Mouse (Mus musculus): ENCODE measurements at regions not wholly inside any gene's neighbourhood (a gene's known extent, or its start where the extent isn't known, plus 50 kb on each side); places are given as distances from the start of the nearest gene placed in this dataset.
A peak's percentile ranks its signal among the peaks of the same experiment; 100 is the strongest.

DNA sequence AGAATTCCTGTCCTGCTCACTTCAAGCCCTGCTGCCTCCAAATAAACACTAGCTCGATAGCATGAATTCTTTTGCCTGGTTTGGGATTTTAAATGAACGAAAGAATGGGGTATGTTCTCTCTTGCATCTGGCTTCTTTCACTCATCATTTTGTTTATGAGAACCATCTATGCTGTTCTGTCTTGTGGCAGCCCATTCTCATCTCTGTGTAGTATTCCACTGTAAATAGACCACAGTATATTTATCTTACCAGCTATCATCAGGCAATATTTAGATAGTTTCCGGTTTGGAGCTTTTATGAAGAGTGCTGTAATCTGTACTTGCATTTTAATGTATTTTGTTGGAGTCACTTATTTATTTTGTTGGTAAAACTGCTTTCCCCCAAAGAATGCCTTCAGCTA, 222.4 kb upstream of the Rps6ka3 start:
- no peak overlapping the region for H3K4me3 ChIP-seq (ENCODE audit: low read depth, low read length)
- H3K9me3 ChIP-seq (ENCODE audit: low read length), result no peaks in the 10 kb centered on the region
- no peak for ATAC-seq
- no peak overlapping the region for H3K4me2 ChIP-seq (replicated peaks; ENCODE audit: low read depth, low read length)
- DNase-seq (ENCODE audit: low spot score), result no peak
- TF ChIP-seq EP300 (IDR thresholded peaks at IDR 0.05), result no peak
- no peak for TF ChIP-seq CTCF (IDR thresholded peaks at IDR 0.05)
- no peak overlapping the region for H3K9ac ChIP-seq (replicated peaks; ENCODE audit: low read depth)
- H3K27ac ChIP-seq (ENCODE audit: low read length), result no peak overlapping the region
- 34% methylated on average over 3 of the region's 3 CpGs for WGBS
- H3K4me1 ChIP-seq (ENCODE audit: insufficient read depth, low read depth, low read length), result no peaks in the 10 kb centered on the region
- H3K27me3 ChIP-seq (replicated peaks; ENCODE audit: insufficient read depth, low read length), result no peaks in the 10 kb centered on the region
- no peaks in the 10 kb centered on the region for H3K36me3 ChIP-seq (ENCODE audit: insufficient read depth, low read length)

DNA sequence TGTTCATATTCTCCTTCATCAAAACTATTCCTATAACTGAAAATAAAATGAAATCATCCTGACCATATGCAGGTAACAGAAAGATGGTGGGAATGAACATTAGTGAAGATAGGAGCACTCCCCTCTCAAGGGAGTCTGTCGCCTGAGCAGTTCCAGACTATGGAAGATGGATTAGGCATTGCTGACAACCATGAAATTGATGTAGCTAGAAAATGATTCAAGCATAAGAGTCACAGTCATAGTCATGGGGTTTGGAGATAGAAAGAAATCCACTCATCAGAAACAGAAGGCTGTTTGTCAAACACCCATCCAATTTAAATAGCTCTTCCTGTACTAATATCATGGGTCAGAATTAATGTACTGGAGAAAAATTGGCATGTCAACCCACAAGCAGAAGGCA, 191.2 kb upstream of the Rps6ka3 start:
- ATAC-seq (no peak), DNase-seq (ENCODE audit: low spot score) (no peak)
- TF ChIP-seq CTCF (IDR thresholded peaks at IDR 0.05), result no peak
- no peak for TF ChIP-seq EP300 (IDR thresholded peaks at IDR 0.05)
- H3K4me2 ChIP-seq (replicated peaks; ENCODE audit: low read depth, low read length), result no peak overlapping the region
- H3K27me3 ChIP-seq (replicated peaks; ENCODE audit: insufficient read depth, low read length), result no peaks in the 10 kb centered on the region
- no peak overlapping the region for H3K27ac ChIP-seq (ENCODE audit: low read length)
- no peak overlapping the region for H3K4me3 ChIP-seq (ENCODE audit: low read depth, low read length)
- 88% methylated on average over 1 of the region's 1 CpGs for WGBS
- no peaks in the 10 kb centered on the region for H3K36me3 ChIP-seq (ENCODE audit: insufficient read depth, low read length)
- H3K9me3 ChIP-seq (ENCODE audit: low read length), result no peaks in the 10 kb centered on the region
- no peak overlapping the region for H3K9ac ChIP-seq (replicated peaks; ENCODE audit: low read depth)
- no peaks in the 10 kb centered on the region for H3K4me1 ChIP-seq (ENCODE audit: insufficient read depth, low read depth, low read length)

DNA sequence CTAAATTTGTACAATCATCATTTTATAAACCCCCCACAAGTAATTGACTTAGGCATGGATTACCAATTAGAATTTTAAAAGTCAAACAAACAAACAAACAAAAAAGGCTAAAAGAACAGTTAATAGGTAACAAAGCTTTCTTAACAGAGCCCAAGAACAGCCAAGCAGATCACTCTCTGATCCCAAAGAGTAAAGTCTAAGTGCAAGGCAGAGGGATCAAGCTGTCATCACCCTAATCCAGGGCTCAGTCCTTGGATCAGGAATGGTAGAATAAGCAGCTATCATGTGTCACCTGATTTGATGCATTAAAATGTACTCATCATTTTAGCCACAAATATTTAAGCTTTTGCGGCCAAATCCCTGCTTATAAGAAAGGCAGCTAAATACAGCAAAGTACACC, 183.8 kb upstream of the Rps6ka3 start:
- no peak overlapping the region for H3K9ac ChIP-seq (replicated peaks; ENCODE audit: low read depth)
- H3K4me1 ChIP-seq (ENCODE audit: insufficient read depth, low read depth, low read length), result no peaks in the 10 kb centered on the region
- TF ChIP-seq CTCF (IDR thresholded peaks at IDR 0.05) (no peak), EP300 (IDR thresholded peaks at IDR 0.05) (no peak)
- H3K27ac ChIP-seq (ENCODE audit: low read length), result no peak overlapping the region
- no peak overlapping the region for H3K4me3 ChIP-seq (ENCODE audit: low read depth, low read length)
- ATAC-seq (no peak), DNase-seq (ENCODE audit: low spot score) (no peak)
- H3K36me3 ChIP-seq (ENCODE audit: insufficient read depth, low read length), result no peaks in the 10 kb centered on the region
- no peaks in the 10 kb centered on the region for H3K9me3 ChIP-seq (ENCODE audit: low read length)
- H3K27me3 ChIP-seq (replicated peaks; ENCODE audit: insufficient read depth, low read length), result no peaks in the 10 kb centered on the region
- H3K4me2 ChIP-seq (replicated peaks; ENCODE audit: low read depth, low read length), result no peak overlapping the region
- WGBS, result 75% methylated on average over 1 of the region's 1 CpGs

DNA sequence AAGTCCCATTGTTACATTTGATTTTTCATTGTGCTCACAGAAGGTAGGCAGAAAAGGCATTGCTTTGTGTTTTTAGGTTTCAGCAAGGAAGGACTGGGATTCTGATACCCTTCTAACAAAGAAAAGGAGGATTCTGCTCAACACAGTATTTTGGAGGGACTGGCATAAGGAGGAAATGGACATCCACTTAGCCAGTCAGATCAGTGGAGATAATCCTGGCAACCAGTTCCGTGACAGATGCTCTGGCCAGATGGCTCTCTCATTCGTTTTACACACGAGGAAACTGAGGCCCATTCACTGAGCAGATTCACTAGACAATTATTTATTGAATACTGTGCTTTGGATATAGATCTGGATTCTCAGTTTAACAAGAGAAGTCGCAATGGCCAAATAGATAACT, 178.2 kb upstream of the Rps6ka3 start:
- H3K4me2 ChIP-seq (replicated peaks; ENCODE audit: low read depth, low read length), result no peak overlapping the region

DNA sequence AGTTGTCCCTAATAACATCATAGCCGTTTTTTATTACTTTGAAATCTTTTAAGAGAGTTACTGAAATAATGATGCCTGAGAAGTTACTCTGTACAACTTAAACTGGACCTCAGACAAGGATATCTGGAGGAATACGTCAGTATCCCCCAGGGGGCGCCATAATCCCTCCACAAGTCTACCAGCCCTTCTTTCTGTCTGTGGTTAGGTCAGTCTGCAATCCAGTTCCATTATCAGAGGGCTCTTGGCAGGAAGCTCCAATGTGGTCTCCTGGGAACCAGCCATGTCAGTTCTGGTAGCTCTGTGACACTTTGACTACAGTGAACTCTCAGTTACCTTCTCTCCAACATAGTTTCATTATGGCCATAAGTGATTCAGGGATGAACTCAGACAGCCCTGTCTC, 166.7 kb upstream of the Rps6ka3 start:
- Histone ChIP-seq H3K4me2 (replicated peaks; ENCODE audit: low read depth, low read length) (no peak overlapping the region), H3K9ac (replicated peaks; ENCODE audit: low read depth) (no peak overlapping the region), H3K27ac (ENCODE audit: low read length) (no peak overlapping the region), H3K27me3 (replicated peaks; ENCODE audit: insufficient read depth, low read length) (no peaks in the 10 kb centered on the region), H3K4me3 (ENCODE audit: low read depth, low read length) (no peak overlapping the region), H3K36me3 (ENCODE audit: insufficient read depth, low read length) (no peaks in the 10 kb centered on the region), H3K4me1 (ENCODE audit: insufficient read depth, low read depth, low read length) (no peaks in the 10 kb centered on the region), H3K9me3 (ENCODE audit: low read length) (no peaks in the 10 kb centered on the region)
- ATAC-seq (no peak), DNase-seq (ENCODE audit: low spot score) (peak; percentile 69)
- TF ChIP-seq EP300 (IDR thresholded peaks at IDR 0.05), result no peak
- peak; percentile 76 for TF ChIP-seq CTCF (IDR thresholded peaks at IDR 0.05)
- WGBS, result 9% methylated on average over 3 of the region's 3 CpGs

More for the DNA sequence above, 178.2 kb upstream of the Rps6ka3 start:
- no peak overlapping the region for H3K27ac ChIP-seq (ENCODE audit: low read length)
- H3K36me3 ChIP-seq (ENCODE audit: insufficient read depth, low read length), result no peaks in the 10 kb centered on the region
- H3K9ac ChIP-seq (replicated peaks; ENCODE audit: low read depth), result no peak overlapping the region
- 67% methylated on average over 4 of the region's 4 CpGs for WGBS
- TF ChIP-seq CTCF (IDR thresholded peaks at IDR 0.05), result no peak
- TF ChIP-seq EP300 (IDR thresholded peaks at IDR 0.05), result no peak
- H3K27me3 ChIP-seq (replicated peaks; ENCODE audit: insufficient read depth, low read length), result no peaks in the 10 kb centered on the region
- H3K9me3 ChIP-seq (ENCODE audit: low read length), result no peaks in the 10 kb centered on the region
- no peaks in the 10 kb centered on the region for H3K4me1 ChIP-seq (ENCODE audit: insufficient read depth, low read depth, low read length)
- DNase-seq (ENCODE audit: low spot score), result no peak
- no peak for ATAC-seq
- H3K4me3 ChIP-seq (ENCODE audit: low read depth, low read length), result no peak overlapping the region

DNA sequence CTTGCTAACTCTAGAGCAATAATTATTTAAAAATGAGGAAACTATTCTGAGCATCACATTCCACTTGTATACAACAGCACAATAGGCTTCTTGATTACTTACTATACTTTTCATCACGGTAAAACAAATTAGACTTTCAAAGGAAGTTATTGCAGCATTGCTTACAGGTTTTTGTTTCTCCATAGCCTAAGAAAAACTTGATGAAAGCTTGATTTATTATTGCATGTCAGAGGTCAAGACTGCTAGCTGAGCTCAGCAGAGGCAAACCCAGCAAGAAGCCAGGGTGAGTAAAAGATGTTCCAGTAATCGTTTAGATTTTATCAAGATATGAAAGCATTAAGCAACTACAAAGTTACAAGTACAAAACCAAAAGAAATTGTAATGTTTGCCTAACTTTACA, 162.2 kb upstream of the Rps6ka3 start:
- Histone ChIP-seq H3K27ac (ENCODE audit: low read length) (no peak overlapping the region), H3K4me3 (ENCODE audit: low read depth, low read length) (no peak overlapping the region), H3K9ac (replicated peaks; ENCODE audit: low read depth) (no peak overlapping the region), H3K27me3 (replicated peaks; ENCODE audit: insufficient read depth, low read length) (no peaks in the 10 kb centered on the region), H3K9me3 (ENCODE audit: low read length) (no peaks in the 10 kb centered on the region), H3K4me2 (replicated peaks; ENCODE audit: low read depth, low read length) (no peak overlapping the region), H3K36me3 (ENCODE audit: insufficient read depth, low read length) (no peaks in the 10 kb centered on the region), H3K4me1 (ENCODE audit: insufficient read depth, low read depth, low read length) (no peaks in the 10 kb centered on the region)
- no peak for ATAC-seq
- DNase-seq (ENCODE audit: low spot score), result no peak
- 47% methylated on average over 2 of the region's 2 CpGs for WGBS
- TF ChIP-seq EP300 (IDR thresholded peaks at IDR 0.05) (no peak), CTCF (IDR thresholded peaks at IDR 0.05) (no peak)

Measured in lung, postnatal 0 days (tissue).